Mouse (Mus musculus) cortical plate, adult 2 months (tissue): ENCODE results near the gene Pank4.

ENCODE experiments used
- CTCF ChIP-seq: fragments of 200-500 bp; IDR thresholded peaks from 2 replicates; pipeline ENCODE4 v1.5.1; 2011; ENCODE audit warnings: mild to moderate bottlenecking, control low read depth, low read length; ENCODE audit not compliant: insufficient read depth; ENCODE audit errors: extremely low read depth
- POLR2A ChIP-seq: fragments of 200-500 bp; IDR thresholded peaks from 2 replicates; pipeline ENCODE4 v1.6.1; 2011; ENCODE audit warnings: mild to moderate bottlenecking, low read length, control low read depth; ENCODE audit not compliant: insufficient read depth; ENCODE audit errors: extremely low read depth

DNA sequence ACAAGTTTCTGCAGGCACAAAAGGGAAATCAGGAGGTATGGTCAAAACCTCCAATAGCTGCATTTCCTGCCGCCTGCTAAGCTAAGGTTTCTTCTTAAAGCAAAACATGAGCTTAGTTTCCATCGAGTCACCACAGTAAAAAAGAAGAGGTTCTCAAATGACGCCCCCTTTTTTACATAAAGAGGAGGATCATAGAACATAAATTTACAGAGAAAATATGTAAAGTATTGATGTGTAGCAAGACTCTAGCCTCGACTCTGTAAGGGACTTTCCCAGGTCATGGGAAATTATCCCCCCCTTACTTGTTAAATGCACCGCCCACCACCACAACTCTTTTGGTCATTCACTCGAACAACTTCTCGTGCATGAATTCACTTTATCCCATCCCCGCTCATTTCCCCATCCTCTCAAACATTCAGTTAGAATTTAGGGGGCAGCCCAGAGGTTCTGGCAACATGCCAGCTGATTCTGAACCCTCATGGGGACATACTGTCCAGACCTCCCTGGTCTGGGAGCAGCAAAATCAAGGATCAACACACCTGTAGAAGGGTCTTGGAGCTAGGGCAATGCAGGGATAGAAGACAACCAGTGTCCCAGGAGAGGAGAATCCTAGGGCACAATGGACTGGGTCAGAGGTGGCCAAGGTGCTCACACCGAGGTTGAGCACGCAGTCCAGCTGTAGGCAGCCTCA, 21.1 kb upstream of the Pank4 start:
- TF ChIP-seq CTCF = no peak
- no peak for TF ChIP-seq POLR2A
